In genomic region chr9:23009462-23010183, GRCm38 (mm10) we compare ENCODE assay signal across 9 mouse cellular contexts.
A peak's percentile ranks its signal among the peaks of the same experiment; 100 is the strongest.
DNase-seq lines count a peak whose midpoint lies in the region; ATAC-seq and TF ChIP-seq lines count a peak whose summit lies in the region.
"Had no signal": no experiment of that assay in that cellular context is flagged by ENCODE, and none has a peak within 500 bp of the region (broad histone marks: within the 10 kb centered on the region; RNA-seq: fewer than 3 reads in every experiment).

No protein-coding gene starts in this region.

- H3K27ac ChIP-seq in stomach, embryonic 14.5 days (ENCODE audit: low read length): no peak overlapping the region
- no peak overlapping the region for H3K27ac ChIP-seq in stomach, postnatal 0 days (replicated peaks)
- no peak overlapping the region for H3K27ac ChIP-seq in liver, embryonic 12.5 days
- no peak overlapping the region for H3K27ac ChIP-seq in left cerebral cortex, adult 2 months
- H3K27ac ChIP-seq: macrophage had no signal

- no peak for TF ChIP-seq EP300 in stomach, postnatal 0 days (optimal IDR thresholded peaks at IDR 0.05)

- no peak for TF ChIP-seq CTCF in stomach, postnatal 0 days (IDR thresholded peaks at IDR 0.05; ENCODE audit: low read depth)
- TF ChIP-seq CTCF in left cerebral cortex, adult 2 months (IDR thresholded peaks at IDR 0.05): no peak

- intact Hi-C loops in left cerebral cortex, adult 2 months (cut with DNase I): loop anchor here (10.0 kb wide), 2 partner anchors 305 to 455 kb away; no protein-coding TSS in a partner anchor

- no peak overlapping the region for H3K9ac ChIP-seq in stomach, embryonic 14.5 days (replicated peaks; ENCODE audit: low read depth, low read length)
- H3K9ac ChIP-seq in stomach, postnatal 0 days (ENCODE audit: low read length): no peak overlapping the region
- H3K9ac ChIP-seq in liver, embryonic 12.5 days: no peak overlapping the region

- H3K4me2 ChIP-seq in stomach, embryonic 14.5 days (replicated peaks; ENCODE audit: low read depth, low read length): peak overlapping the region; percentile 13
- no peak overlapping the region for H3K4me2 ChIP-seq in stomach, postnatal 0 days (replicated peaks; ENCODE audit: low read depth)
- peak overlapping the region; percentile 44 for H3K4me2 ChIP-seq in liver, embryonic 12.5 days

- peaks cover 32% of the 10 kb centered on the region for H3K4me1 ChIP-seq in stomach, embryonic 14.5 days (ENCODE audit: control insufficient read depth, insufficient read depth, low read length)
- H3K4me1 ChIP-seq in stomach, postnatal 0 days (replicated peaks; ENCODE audit: control insufficient read depth, insufficient read depth): no peaks in the 10 kb centered on the region
- 0 out of 2 replicates have a peak, but pooled peaks cover 3% of the 10 kb centered on the region for H3K4me1 ChIP-seq in liver, embryonic 12.5 days

- no peaks in the 10 kb centered on the region for H3K36me3 ChIP-seq in stomach, embryonic 14.5 days (ENCODE audit: control insufficient read depth, insufficient read depth, low read length)
- H3K36me3 ChIP-seq in stomach, postnatal 0 days (ENCODE audit: control insufficient read depth, insufficient read depth, low read length): no peaks in the 10 kb centered on the region
- no peaks in the 10 kb centered on the region for H3K36me3 ChIP-seq in liver, embryonic 12.5 days

- no peak overlapping the region for H3K4me3 ChIP-seq in stomach, embryonic 14.5 days (ENCODE audit: low read depth, low read length)
- H3K4me3 ChIP-seq in stomach, postnatal 0 days (ENCODE audit: low read depth, low read length): no peak overlapping the region
- no peak overlapping the region; the same call in 1 of the 2 replicates for H3K4me3 ChIP-seq in liver, embryonic 12.5 days
- no peak overlapping the region for H3K4me3 ChIP-seq in left cerebral cortex, adult 2 months

- ATAC-seq in cerebellum, adult (ENCODE audit: insufficient number of reproducible peaks, low FRiP score, low TSS enrichment): no peak
- ATAC-seq in stomach, embryonic 14.5 days (ENCODE audit: insufficient number of reproducible peaks, insufficient read depth, low FRiP score, low read depth): peak; percentile 64; the same call in 1 of the 2 replicates
- ATAC-seq in stomach, postnatal 0 days (ENCODE audit: low FRiP score, low TSS enrichment): no peak
- ATAC-seq in liver, embryonic 12.5 days: no peak
- no peak for ATAC-seq in erythroid progenitor cell, adult 5-6 weeks (replicated peaks; ENCODE audit: low FRiP score, poor library complexity, severe bottlenecking)

- DNase-seq in cerebellum, postnatal 14 days: peak; percentile 43 to 51
- no peak for DNase-seq in stomach, postnatal 0 days (ENCODE audit: low spot score)
- peak; percentile 14 for DNase-seq in testis, postnatal 14 days (ENCODE audit: low spot score)
- DNase-seq in left cerebral cortex, adult 2 months (ENCODE audit: extremely low spot score in 1 of 2, low spot score in 2 of 2): no peak

- no peaks in the 10 kb centered on the region for H3K9me3 ChIP-seq in stomach, embryonic 14.5 days (ENCODE audit: control insufficient read depth, low read depth, low read length)
- H3K9me3 ChIP-seq in stomach, postnatal 0 days (ENCODE audit: control insufficient read depth, low read length): no peaks in the 10 kb centered on the region
- H3K9me3 ChIP-seq in liver, embryonic 12.5 days (replicated peaks): no peaks in the 10 kb centered on the region

- H3K27me3 ChIP-seq in stomach, embryonic 14.5 days (ENCODE audit: control insufficient read depth, insufficient read depth, low read length): no peaks in the 10 kb centered on the region
- H3K27me3 ChIP-seq in stomach, postnatal 0 days (ENCODE audit: control insufficient read depth, insufficient read depth, low read length): no peaks in the 10 kb centered on the region
- peaks cover 21% of the 10 kb centered on the region for H3K27me3 ChIP-seq in liver, embryonic 12.5 days (replicated peaks)

- 15% methylated on average over 24 of the region's 24 CpGs for WGBS in stomach, embryonic 14.5 days
- 22% methylated on average over 24 of the region's 24 CpGs for WGBS in stomach, postnatal 0 days
- 9% methylated on average over 24 of the region's 24 CpGs for WGBS in liver, embryonic 12.5 days (ENCODE audit: insufficient replicate concordance)

Comparison
In these comparisons a context has a peak if more than half of its experiments do, and no peak if none do; other contexts are left out.
1. DNase-seq: peak in cerebellum, postnatal 14 days (2 of 2) and testis, postnatal 14 days (single experiment); none in stomach, postnatal 0 days (single experiment) and left cerebral cortex, adult 2 months (0 of 2).